Mouse (Mus musculus) ES-Bruce4 (cell line): ENCODE measurements at regions not wholly inside any gene's neighbourhood (a gene's known extent, or its start where the extent isn't known, plus 50 kb on each side); places are given as distances from the start of the nearest gene placed in this dataset.

ENCODE experiments used
- H3K27ac ChIP-seq: 2 replicates; pipeline ENCODE4 v1.5.1; 2012; ENCODE audit warnings: low read length, inconsistent platforms; ENCODE audit not compliant: insufficient read depth
- H3K27me3 ChIP-seq: 2 replicates; pipeline ENCODE4 v1.6.1; 2012; ENCODE audit warnings: mild to moderate bottlenecking, low read length, inconsistent platforms; ENCODE audit not compliant: control insufficient read depth, poor library complexity, insufficient read depth, severe bottlenecking
- H3K36me3 ChIP-seq: 2 replicates; pipeline ENCODE4 v1.6.1; 2012; ENCODE audit warnings: inconsistent platforms, mild to moderate bottlenecking, low read length, moderate library complexity; ENCODE audit not compliant: control insufficient read depth, poor library complexity, insufficient read depth, severe bottlenecking
- H3K4me1 ChIP-seq: one replicate; pipeline ENCODE4 v1.8.1; 2011; ENCODE audit warnings: low read length; ENCODE audit not compliant: control insufficient read depth, insufficient read depth
- H3K4me3 ChIP-seq: 2 replicates; pipeline ENCODE4 v1.5.1; 2011; ENCODE audit warnings: low read depth, mild to moderate bottlenecking, low read length
- H3K9ac ChIP-seq: 2 replicates; pipeline ENCODE4 v1.6.1; 2012; ENCODE audit warnings: low read depth, mild to moderate bottlenecking, inconsistent platforms; ENCODE audit not compliant: poor library complexity, severe bottlenecking
- H3K9me3 ChIP-seq: replicated peaks from 2 replicates; pipeline ENCODE4 v1.6.1; 2012; ENCODE audit warnings: mild to moderate bottlenecking, low read length, inconsistent platforms; ENCODE audit not compliant: control insufficient read depth, poor library complexity, insufficient read depth, severe bottlenecking
- CTCF ChIP-seq: IDR thresholded peaks from one replicate; pipeline ENCODE4 v1.8.1; 2011; ENCODE audit warnings: low read depth, low read length
- EP300 ChIP-seq: IDR thresholded peaks from 2 replicates; pipeline ENCODE4 v1.6.1; 2011; ENCODE audit warnings: low read depth, low read length; ENCODE audit not compliant: insufficient read depth
- POLR2A ChIP-seq: IDR thresholded peaks from one replicate; pipeline ENCODE4 v1.8.1; 2011; ENCODE audit warnings: low read length; ENCODE audit not compliant: insufficient read depth

DNA sequence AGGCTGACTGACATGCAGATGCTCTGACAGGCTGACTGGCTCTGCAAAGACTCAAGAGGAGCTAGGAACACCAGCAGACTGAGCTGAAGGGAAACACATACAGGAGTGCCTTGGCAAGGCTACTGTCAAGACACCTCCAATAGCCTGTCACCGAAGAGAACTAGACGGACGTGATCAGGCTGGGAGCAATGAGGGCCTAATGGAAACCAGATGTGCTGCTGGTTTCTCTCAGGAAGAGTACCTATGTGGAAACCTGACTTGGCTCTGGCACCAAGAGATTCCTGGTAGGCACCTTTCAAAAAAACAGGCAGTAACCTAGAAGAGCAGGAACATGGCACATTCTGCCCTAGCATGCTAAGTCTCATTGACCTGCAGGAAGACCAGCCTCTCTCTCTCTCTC is 158.3 kb upstream of the Tmem28 start:
- TF ChIP-seq CTCF (no peak), POLR2A (no peak), EP300 (no peak)
- Histone ChIP-seq H3K4me3 (no peak overlapping the region), H3K36me3 (no peaks in the 10 kb centered on the region), H3K27me3 (no peaks in the 10 kb centered on the region), H3K27ac (no peak overlapping the region), H3K9me3 (no peaks in the 10 kb centered on the region), H3K4me1 (no peaks in the 10 kb centered on the region), H3K9ac (no peak overlapping the region)

DNA sequence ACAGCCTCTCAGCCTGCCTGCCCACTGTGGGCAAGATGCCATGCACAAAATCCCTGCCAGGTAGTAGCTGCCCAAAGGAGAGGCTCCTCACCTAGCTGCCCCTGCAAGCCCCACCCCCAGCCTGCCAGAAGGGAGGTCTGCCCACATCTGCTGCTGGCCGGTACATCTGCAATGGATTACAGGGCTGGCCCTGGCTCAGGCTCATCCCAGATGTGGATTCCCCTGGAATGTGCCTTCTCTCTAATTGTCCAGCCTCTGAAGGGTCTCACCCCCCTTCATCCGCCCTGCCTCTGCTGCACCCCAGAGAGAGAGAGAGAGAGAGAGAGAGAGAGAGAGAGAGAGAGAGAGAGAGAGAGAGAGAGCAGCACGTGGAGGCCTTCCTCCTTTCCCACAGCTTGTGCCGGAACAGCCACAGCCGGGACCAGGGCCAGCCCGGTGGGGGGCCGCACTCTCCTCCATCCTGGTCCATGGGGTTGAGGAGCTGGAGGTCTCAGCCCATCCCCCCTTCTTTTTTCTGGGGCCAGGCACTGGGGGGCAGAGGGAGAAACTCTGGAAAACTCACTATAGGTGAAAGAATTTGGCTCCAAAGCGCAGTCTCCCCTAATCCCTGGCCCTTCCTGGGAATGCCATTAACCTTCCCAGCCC is 161.2 kb upstream of the Tmem28 start:
- Histone ChIP-seq H3K36me3 (no peaks in the 10 kb centered on the region), H3K27ac (no peak overlapping the region), H3K27me3 (no peaks in the 10 kb centered on the region), H3K4me3 (no peak overlapping the region), H3K9ac (no peak overlapping the region), H3K9me3 (no peaks in the 10 kb centered on the region), H3K4me1 (no peaks in the 10 kb centered on the region)
- TF ChIP-seq POLR2A (no peak), EP300 (no peak), CTCF (no peak)

- no peaks in the 10 kb centered on the region for H3K36me3 ChIP-seq
- TF ChIP-seq EP300 = no peak
- no peak for TF ChIP-seq POLR2A
- TF ChIP-seq CTCF = peak; percentile 60
- H3K4me1 ChIP-seq = no peaks in the 10 kb centered on the region
- no peak overlapping the region for H3K27ac ChIP-seq
- H3K27me3 ChIP-seq = no peaks in the 10 kb centered on the region
- H3K9ac ChIP-seq = no peak overlapping the region
- H3K9me3 ChIP-seq = no peaks in the 10 kb centered on the region
- H3K4me3 ChIP-seq = no peak overlapping the region
Measured at GRCm38 (mm10) chrX:99657790-99658451, 162.9 kb upstream of the Tmem28 start.

DNA sequence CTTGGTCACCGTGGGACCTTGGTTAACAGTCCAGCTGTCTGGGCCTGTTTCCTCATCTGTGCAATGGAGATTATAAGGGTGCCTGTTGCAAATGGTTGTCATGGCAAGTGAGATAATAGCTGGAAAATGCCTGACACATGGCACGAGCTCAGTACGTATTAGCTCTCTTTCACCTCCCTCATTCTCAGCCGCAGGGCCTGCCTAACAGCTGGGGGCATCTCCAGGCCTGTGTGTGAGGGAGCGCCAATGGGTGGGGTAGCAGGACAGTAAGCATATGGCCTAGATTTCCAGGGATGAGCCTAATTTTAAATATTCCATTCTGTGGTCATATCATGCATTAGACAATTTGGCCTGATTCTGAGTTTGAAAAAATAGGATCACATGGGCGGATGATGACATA is 163.8 kb upstream of the Tmem28 start:
- no peak overlapping the region for H3K9ac ChIP-seq
- TF ChIP-seq EP300 (no peak), CTCF (no peak), POLR2A (no peak)
- no peaks in the 10 kb centered on the region for H3K4me1 ChIP-seq
- no peaks in the 10 kb centered on the region for H3K27me3 ChIP-seq
- no peak overlapping the region for H3K27ac ChIP-seq
- no peaks in the 10 kb centered on the region for H3K36me3 ChIP-seq
- no peaks in the 10 kb centered on the region for H3K9me3 ChIP-seq
- no peak overlapping the region for H3K4me3 ChIP-seq

DNA sequence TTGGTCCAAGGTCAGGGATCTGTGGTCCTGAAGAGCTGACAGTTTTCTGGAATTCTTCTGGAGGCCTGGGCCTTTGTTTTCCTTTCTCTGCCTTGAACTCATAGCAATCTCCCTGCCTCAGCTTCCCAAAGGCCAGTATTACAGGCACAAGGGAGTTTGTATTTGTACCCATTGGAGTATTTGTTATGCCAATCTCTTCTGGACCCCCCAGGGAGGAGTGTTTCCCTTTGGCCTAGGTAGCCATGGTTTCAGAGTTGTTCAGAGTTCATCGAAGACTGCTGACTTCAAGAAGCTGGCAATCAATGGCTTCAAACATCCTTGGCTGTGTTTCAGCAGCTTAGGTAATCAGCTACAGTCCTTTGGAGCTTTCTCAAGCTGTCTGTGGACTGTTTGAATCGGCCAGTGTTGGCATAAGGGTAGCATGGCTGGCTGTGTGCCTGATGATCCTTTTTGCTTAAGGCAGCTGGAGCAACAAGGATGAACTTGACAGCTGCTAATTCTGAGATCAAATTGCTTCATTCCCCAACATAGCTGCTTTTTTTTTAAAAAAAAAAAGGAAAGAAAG is 161.2 kb upstream of the Pja1 start:
- TF ChIP-seq POLR2A (no peak), CTCF (no peak), EP300 (no peak)
- Histone ChIP-seq H3K27me3 (no peaks in the 10 kb centered on the region), H3K4me3 (no peak overlapping the region), H3K36me3 (no peaks in the 10 kb centered on the region), H3K9me3 (no peaks in the 10 kb centered on the region), H3K27ac (no peak overlapping the region), H3K4me1 (no peaks in the 10 kb centered on the region), H3K9ac (no peak overlapping the region)

- no peak overlapping the region for H3K4me3 ChIP-seq
- H3K27ac ChIP-seq = no peak overlapping the region
- H3K36me3 ChIP-seq = no peaks in the 10 kb centered on the region
- TF ChIP-seq EP300 (no peak), POLR2A (no peak), CTCF (no peak)
- H3K27me3 ChIP-seq = no peaks in the 10 kb centered on the region
- H3K4me1 ChIP-seq = no peaks in the 10 kb centered on the region
- no peaks in the 10 kb centered on the region for H3K9me3 ChIP-seq
- no peak overlapping the region for H3K9ac ChIP-seq
Measured at GRCm38 (mm10) chrX:99624515-99625179, 153.6 kb upstream of the Pja1 start.
